Mouse (Mus musculus): ENCODE results near the gene Nlrc3. TPM values are rescaled to one million over a fixed set of nuclear protein-coding genes. Genes with fewer than 3 reads are reported as not detected.

The Nlrc3 gene
- polyA plus RNA-seq, 1 experiment = 3.8 TPM

GRCm38 (mm10) chr16:3965534-3965933 is 10.9 kb downstream of the Nlrc3 start:
- Histone ChIP-seq H3K27me3 (replicated peaks; ENCODE audit: control insufficient read depth, insufficient read depth, low read length) (no peaks in the 10 kb centered on the region), H3K4me1 (ENCODE audit: control insufficient read depth, insufficient read depth, low read length) (no peaks in the 10 kb centered on the region), H3K36me3 (ENCODE audit: control insufficient read depth, insufficient read depth, low read length) (no peaks in the 10 kb centered on the region), H3K27ac (ENCODE audit: insufficient read depth, low read depth, low read length) (no peak overlapping the region), H3K4me3 (ENCODE audit: insufficient read depth, low read depth, low read length) (no peak overlapping the region)
- TF ChIP-seq POLR2A (IDR thresholded peaks at IDR 0.05; ENCODE audit: low read depth, low read length) (no peak), CTCF (conservative IDR thresholded peaks at IDR 0.05; ENCODE audit: insufficient read depth, insufficient read length, low read depth, low read length) (no peak)
- no peak for DNase-seq
- WGBS = 73% methylated on average over 3 of the region's 3 CpGs

DNA sequence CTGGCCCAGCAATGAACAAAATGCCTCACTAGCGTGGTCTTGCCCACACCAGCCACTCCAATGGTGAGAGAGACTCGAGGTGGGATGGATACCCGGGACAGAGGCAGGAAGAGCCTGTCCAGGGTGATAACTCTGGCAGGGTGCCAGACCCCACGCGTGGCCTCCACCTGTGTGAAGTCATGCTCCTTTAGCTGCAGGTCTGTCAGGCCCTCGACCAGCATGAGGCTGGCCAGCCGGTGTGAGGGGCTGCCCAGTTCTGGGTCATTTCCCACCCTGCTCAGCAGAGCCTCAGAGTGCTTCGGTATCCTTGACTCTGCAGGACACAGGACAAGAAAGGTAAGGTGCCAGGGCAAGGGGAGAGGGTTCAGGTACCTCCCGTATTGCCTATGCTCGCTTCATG is 11.4 kb downstream of the Nlrc3 start:
- no peaks in the 10 kb centered on the region for H3K27me3 ChIP-seq (replicated peaks; ENCODE audit: control insufficient read depth, insufficient read depth, low read length)
- no peak for DNase-seq
- H3K36me3 ChIP-seq (ENCODE audit: control insufficient read depth, insufficient read depth, low read length) = no peaks in the 10 kb centered on the region
- no peak overlapping the region for H3K27ac ChIP-seq (ENCODE audit: insufficient read depth, low read depth, low read length)
- TF ChIP-seq POLR2A (IDR thresholded peaks at IDR 0.05; ENCODE audit: low read depth, low read length) = no peak
- no peak for TF ChIP-seq CTCF (conservative IDR thresholded peaks at IDR 0.05; ENCODE audit: insufficient read depth, insufficient read length, low read depth, low read length)
- no peaks in the 10 kb centered on the region for H3K4me1 ChIP-seq (ENCODE audit: control insufficient read depth, insufficient read depth, low read length)
- 48% methylated on average over 10 of the region's 10 CpGs for WGBS
- no peak overlapping the region for H3K4me3 ChIP-seq (ENCODE audit: insufficient read depth, low read depth, low read length)

GRCm38 (mm10) chr16:3959261-3959660 is 17.2 kb downstream of the Nlrc3 start:
- no peak for TF ChIP-seq CTCF (conservative IDR thresholded peaks at IDR 0.05; ENCODE audit: insufficient read depth, insufficient read length, low read depth, low read length)
- TF ChIP-seq POLR2A (IDR thresholded peaks at IDR 0.05; ENCODE audit: low read depth, low read length) = no peak
- 74% methylated on average over 2 of the region's 2 CpGs for WGBS
- DNase-seq = no peak

DNA sequence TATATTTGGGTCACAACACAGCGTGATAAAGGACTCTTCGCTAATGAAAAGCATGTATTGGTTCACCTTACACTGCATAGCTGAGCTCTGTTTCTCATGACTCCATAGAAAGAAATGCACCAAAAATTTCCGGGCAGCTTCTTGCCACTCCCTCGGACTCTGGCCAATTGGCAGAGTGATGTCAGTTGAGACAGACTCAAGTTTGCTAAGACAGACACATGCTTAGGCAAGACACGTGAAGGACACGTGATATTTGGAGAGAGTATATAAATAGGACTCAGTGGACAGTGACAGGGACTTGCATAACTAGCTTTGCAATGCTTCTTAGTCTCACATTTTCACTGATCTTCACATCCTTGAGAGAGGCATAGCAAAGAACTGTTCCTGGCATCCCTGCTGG is 20.1 kb downstream of the Nlrc3 start:
- no peaks in the 10 kb centered on the region for H3K27me3 ChIP-seq (replicated peaks; ENCODE audit: control insufficient read depth, insufficient read depth, low read length)
- WGBS = 87% methylated on average over 6 of the region's 6 CpGs
- no peaks in the 10 kb centered on the region for H3K36me3 ChIP-seq (ENCODE audit: control insufficient read depth, insufficient read depth, low read length)
- no peaks in the 10 kb centered on the region for H3K4me1 ChIP-seq (ENCODE audit: control insufficient read depth, insufficient read depth, low read length)
- DNase-seq = peak; percentile 26
- no peak overlapping the region for H3K27ac ChIP-seq (ENCODE audit: insufficient read depth, low read depth, low read length)
- TF ChIP-seq CTCF (conservative IDR thresholded peaks at IDR 0.05; ENCODE audit: insufficient read depth, insufficient read length, low read depth, low read length) (no peak), POLR2A (IDR thresholded peaks at IDR 0.05; ENCODE audit: low read depth, low read length) (no peak)
- no peak overlapping the region for H3K4me3 ChIP-seq (ENCODE audit: insufficient read depth, low read depth, low read length)

More at GRCm38 (mm10) chr16:3959261-3959660, 17.2 kb downstream of the Nlrc3 start:
- Histone ChIP-seq H3K4me3 (ENCODE audit: insufficient read depth, low read depth, low read length) (no peak overlapping the region), H3K36me3 (ENCODE audit: control insufficient read depth, insufficient read depth, low read length) (no peaks in the 10 kb centered on the region), H3K27me3 (replicated peaks; ENCODE audit: control insufficient read depth, insufficient read depth, low read length) (no peaks in the 10 kb centered on the region), H3K4me1 (ENCODE audit: control insufficient read depth, insufficient read depth, low read length) (no peaks in the 10 kb centered on the region), H3K27ac (ENCODE audit: insufficient read depth, low read depth, low read length) (no peak overlapping the region)

GRCm38 (mm10) chr16:3951141-3951540 is 25.3 kb downstream of the Nlrc3 start:
- Histone ChIP-seq H3K27ac (ENCODE audit: insufficient read depth, low read depth, low read length) (no peak overlapping the region), H3K4me1 (ENCODE audit: control insufficient read depth, insufficient read depth, low read length) (no peaks in the 10 kb centered on the region), H3K27me3 (replicated peaks; ENCODE audit: control insufficient read depth, insufficient read depth, low read length) (no peaks in the 10 kb centered on the region), H3K36me3 (ENCODE audit: control insufficient read depth, insufficient read depth, low read length) (no peaks in the 10 kb centered on the region), H3K4me3 (ENCODE audit: insufficient read depth, low read depth, low read length) (no peak overlapping the region)
- 96% methylated on average over 1 of the region's 1 CpGs for WGBS
- TF ChIP-seq CTCF (conservative IDR thresholded peaks at IDR 0.05; ENCODE audit: insufficient read depth, insufficient read length, low read depth, low read length) (no peak), POLR2A (IDR thresholded peaks at IDR 0.05; ENCODE audit: low read depth, low read length) (no peak)
- DNase-seq = no peak

GRCm38 (mm10) chr16:3934701-3935100 is 41.7 kb downstream of the Nlrc3 start:
- H3K4me3 ChIP-seq (ENCODE audit: insufficient read depth, low read depth, low read length) = no peak overlapping the region
- H3K27ac ChIP-seq (ENCODE audit: insufficient read depth, low read depth, low read length) = no peak overlapping the region
- DNase-seq = no peak
- H3K4me1 ChIP-seq (ENCODE audit: control insufficient read depth, insufficient read depth, low read length) = peaks cover 4% of the 10 kb centered on the region; the same call in 1 of the 2 replicates
- TF ChIP-seq POLR2A (IDR thresholded peaks at IDR 0.05; ENCODE audit: low read depth, low read length) (no peak), CTCF (conservative IDR thresholded peaks at IDR 0.05; ENCODE audit: insufficient read depth, insufficient read length, low read depth, low read length) (no peak)
- H3K27me3 ChIP-seq (replicated peaks; ENCODE audit: control insufficient read depth, insufficient read depth, low read length) = no peaks in the 10 kb centered on the region
- peaks cover 1% of the 10 kb centered on the region for H3K36me3 ChIP-seq (ENCODE audit: control insufficient read depth, insufficient read depth, low read length)
- whole genome bisulfite sequencing = 85% methylated on average over 4 of the region's 4 CpGs

GRCm38 (mm10) chr16:3934091-3934490 is 42.3 kb downstream of the Nlrc3 start:
- H3K27ac ChIP-seq (ENCODE audit: insufficient read depth, low read depth, low read length) = peak overlapping the region; percentile 44; the same call in 1 of the 2 replicates
- no peak overlapping the region for H3K4me3 ChIP-seq (ENCODE audit: insufficient read depth, low read depth, low read length)

More at GRCm38 (mm10) chr16:3934091-3934490, 42.3 kb downstream of the Nlrc3 start:
- H3K4me1 ChIP-seq (ENCODE audit: control insufficient read depth, insufficient read depth, low read length) = peaks cover 4% of the 10 kb centered on the region; the same call in 1 of the 2 replicates
- no peaks in the 10 kb centered on the region for H3K27me3 ChIP-seq (replicated peaks; ENCODE audit: control insufficient read depth, insufficient read depth, low read length)
- peaks cover 2% of the 10 kb centered on the region for H3K36me3 ChIP-seq (ENCODE audit: control insufficient read depth, insufficient read depth, low read length)
- 93% methylated on average over 1 of the region's 1 CpGs for WGBS
- no peak for TF ChIP-seq POLR2A (IDR thresholded peaks at IDR 0.05; ENCODE audit: low read depth, low read length)
- no peak for TF ChIP-seq CTCF (conservative IDR thresholded peaks at IDR 0.05; ENCODE audit: insufficient read depth, insufficient read length, low read depth, low read length)
- DNase-seq = peak; percentile 84
